Mouse (Mus musculus) kidney, embryonic 16.5 days (tissue): Measurements from ENCODE around the gene Dolpp1. TPM values are rescaled to one million over a fixed set of nuclear protein-coding genes. Genes with fewer than 3 reads are reported as not detected.

Experiments
- ATAC-seq: fragments of 200-750 bp; cut with Nextera tagmentation; 2 replicates; pipeline ENCODE4 v1.8.0; 2017; ENCODE audit warnings: moderate TSS enrichment; ENCODE audit not compliant: low FRiP score, low TSS enrichment
- H3K27ac ChIP-seq: fragments of 300-500 bp; sonication (generic); 2 replicates; pipeline ENCODE4 v1.5.1; 2014; ENCODE audit warnings: low read length
- H3K27me3 ChIP-seq: fragments of 300-500 bp; sonication (generic); 2 replicates; pipeline ENCODE4 v1.6.1; 2014; ENCODE audit warnings: low read length, control low read depth, mixed read lengths; ENCODE audit not compliant: insufficient read depth
- H3K36me3 ChIP-seq: fragments of 300-500 bp; sonication (generic); 2 replicates; pipeline ENCODE4 v1.6.1; 2014; ENCODE audit warnings: low read length, control low read depth, mixed read lengths; ENCODE audit not compliant: insufficient read depth
- H3K4me1 ChIP-seq: fragments of 300-500 bp; sonication (generic); 2 replicates; pipeline ENCODE4 v1.6.1; 2014; ENCODE audit warnings: low read length, control low read depth, mixed read lengths; ENCODE audit not compliant: insufficient read depth
- H3K4me2 ChIP-seq: fragments of 300-500 bp; sonication (generic); replicated peaks from 2 replicates; pipeline ENCODE4 v1.6.1; 2014; ENCODE audit warnings: low read depth, low read length
- H3K4me3 ChIP-seq: fragments of 300-500 bp; sonication (generic); 2 replicates; pipeline ENCODE4 v1.5.1; 2014; ENCODE audit warnings: mild to moderate bottlenecking, low read length
- H3K9ac ChIP-seq: fragments of 300-500 bp; sonication (generic); replicated peaks from 2 replicates; pipeline ENCODE4 v1.6.1; 2014; ENCODE audit warnings: low read length
- H3K9me3 ChIP-seq: fragments of 300-500 bp; sonication (generic); 2 replicates; pipeline ENCODE4 v1.6.1; 2016; ENCODE audit warnings: low read length, control low read depth
- WGBS: fragments of 180-500 bp; shearing (Covaris S2); extraction: QIAGEN DNeasy Blood & Tissue Kit; methylation state at CpG from one replicate; pipeline ENCODE4 v1.1.7; 2014; 5-methylcytosine and 5-hydroxymethylcytosine counted together
- polyA plus RNA-seq: library from polyadenylated mRNA; unstranded; fragments of >200 nt; fragmentation: Nextera tagmentation; extraction: Ambion mirVana; gene quantifications from 2 replicates; pipeline ENCODE4 v1.2.1, GENCODE M21; 2015

Dolpp1 gene
- polyA plus RNA-seq, 1 experiment from 2014 or later: 44.2 TPM

- H3K36me3 ChIP-seq: peaks cover 89% of the 10 kb centered on the region
- WGBS: 96% methylated on average over 5 of the region's 5 CpGs
These were observed 19.3 kb upstream of the Dolpp1 start for GRCm38 (mm10) chr2:30372726-30373125.

DNA sequence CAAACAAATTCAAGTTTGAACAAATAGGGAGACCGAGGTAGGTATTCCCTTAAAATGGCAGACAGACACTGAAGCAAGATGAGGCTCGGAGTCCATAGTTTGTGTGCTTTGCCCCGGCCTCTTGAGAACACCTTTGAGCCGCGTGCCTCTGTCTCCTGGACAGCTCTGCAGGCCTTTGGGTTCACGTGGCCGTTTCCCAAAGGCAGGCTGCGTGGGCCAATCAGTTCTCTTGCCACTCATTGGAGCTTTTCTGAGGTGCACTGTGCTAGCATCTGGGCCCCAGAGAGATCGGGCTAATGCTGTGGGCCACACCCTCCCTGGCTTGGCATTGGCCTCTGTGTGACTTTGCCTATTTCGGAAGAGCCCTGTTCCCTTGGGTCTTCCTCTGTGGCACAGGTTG, 16.2 kb upstream of the Dolpp1 start:
- WGBS: 92% methylated on average over 10 of the region's 10 CpGs
- H3K27me3 ChIP-seq: no peaks in the 10 kb centered on the region
- H3K9ac ChIP-seq: no peak overlapping the region
- no peak overlapping the region for H3K27ac ChIP-seq
- no peak for ATAC-seq
- H3K4me2 ChIP-seq: no peak overlapping the region
- no peak overlapping the region for H3K4me3 ChIP-seq
- H3K9me3 ChIP-seq: no peaks in the 10 kb centered on the region
- H3K36me3 ChIP-seq: peaks cover 80% of the 10 kb centered on the region
- no peaks in the 10 kb centered on the region for H3K4me1 ChIP-seq

More at GRCm38 (mm10) chr2:30372726-30373125, 19.3 kb upstream of the Dolpp1 start:
- Histone ChIP-seq H3K4me1 (no peaks in the 10 kb centered on the region), H3K4me2 (no peak overlapping the region), H3K9ac (no peak overlapping the region), H3K27me3 (no peaks in the 10 kb centered on the region), H3K27ac (no peak overlapping the region), H3K9me3 (no peaks in the 10 kb centered on the region), H3K4me3 (no peak overlapping the region)
- no peak for ATAC-seq

GRCm38 (mm10) chr2:30377721-30378120, 14.3 kb upstream of the Dolpp1 start:
- ATAC-seq: no peak
- WGBS: 83% methylated on average over 5 of the region's 5 CpGs
- Histone ChIP-seq H3K27ac (no peak overlapping the region), H3K9ac (no peak overlapping the region), H3K4me2 (no peak overlapping the region), H3K9me3 (no peaks in the 10 kb centered on the region), H3K4me3 (no peak overlapping the region), H3K27me3 (no peaks in the 10 kb centered on the region), H3K36me3 (peaks cover 77% of the 10 kb centered on the region), H3K4me1 (no peaks in the 10 kb centered on the region)

- no peak for ATAC-seq
- Histone ChIP-seq H3K4me2 (no peak overlapping the region), H3K27me3 (no peaks in the 10 kb centered on the region), H3K4me3 (no peak overlapping the region), H3K4me1 (no peaks in the 10 kb centered on the region), H3K27ac (no peak overlapping the region), H3K9ac (no peak overlapping the region), H3K36me3 (peaks cover 77% of the 10 kb centered on the region), H3K9me3 (no peaks in the 10 kb centered on the region)
- 83% methylated on average over 7 of the region's 7 CpGs for WGBS
These were observed 12.7 kb upstream of the Dolpp1 start for GRCm38 (mm10) chr2:30379307-30379706.

GRCm38 (mm10) chr2:30380564-30381376, 11.3 kb upstream of the Dolpp1 start:
- ATAC-seq: no peak
- Histone ChIP-seq H3K9me3 (no peaks in the 10 kb centered on the region), H3K36me3 (peaks cover 78% of the 10 kb centered on the region), H3K4me1 (no peaks in the 10 kb centered on the region), H3K27ac (no peak overlapping the region), H3K9ac (no peak overlapping the region), H3K4me3 (no peak overlapping the region), H3K27me3 (no peaks in the 10 kb centered on the region), H3K4me2 (no peak overlapping the region)
- 91% methylated on average over 10 of the region's 10 CpGs for WGBS

DNA sequence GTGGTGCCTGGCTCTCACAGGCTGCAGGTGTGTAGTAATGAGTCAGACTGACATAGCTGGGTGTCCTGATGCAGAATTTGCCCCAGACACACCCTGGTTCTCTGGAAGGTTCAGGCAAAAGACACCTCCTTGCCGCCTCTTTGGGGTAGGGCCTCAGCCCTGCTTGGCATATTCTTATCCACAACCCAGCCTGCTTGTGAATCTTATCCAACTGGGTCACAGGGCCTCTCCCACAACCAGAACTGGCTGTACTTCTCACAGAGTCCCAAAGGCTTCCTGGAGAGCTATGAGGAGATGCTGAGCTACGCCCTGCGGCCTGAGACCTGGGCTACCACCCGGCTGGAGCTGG, 10.7 kb upstream of the Dolpp1 start:
- Histone ChIP-seq H3K4me1 (no peaks in the 10 kb centered on the region), H3K27ac (no peak overlapping the region), H3K36me3 (peaks cover 76% of the 10 kb centered on the region), H3K27me3 (no peaks in the 10 kb centered on the region), H3K9me3 (no peaks in the 10 kb centered on the region), H3K4me2 (no peak overlapping the region), H3K4me3 (no peak overlapping the region), H3K9ac (no peak overlapping the region)
- no peak for ATAC-seq
- WGBS: 94% methylated on average over 4 of the region's 4 CpGs

DNA sequence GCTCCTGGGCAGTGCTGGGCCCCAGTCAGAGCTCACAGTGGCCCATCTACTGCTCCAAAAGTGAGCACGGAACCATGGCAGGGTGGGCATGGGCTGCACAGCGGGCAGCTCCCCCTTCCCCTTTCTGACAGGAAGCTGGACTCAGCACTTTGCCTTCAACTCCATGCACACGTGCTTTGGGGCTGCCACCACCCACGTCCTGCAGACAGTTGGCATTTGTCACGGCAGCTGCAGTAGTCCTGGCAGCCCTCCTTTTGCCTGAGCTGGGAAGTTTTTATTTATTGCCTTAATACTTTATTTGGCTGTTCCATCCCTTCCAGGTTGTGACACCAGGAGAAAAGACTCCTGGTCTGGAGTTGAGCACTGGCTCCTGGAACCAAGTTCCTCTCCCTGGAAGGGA, 7.2 kb upstream of the Dolpp1 start:
- 61% methylated on average over 5 of the region's 5 CpGs for WGBS
- no peak for ATAC-seq
- H3K9me3 ChIP-seq: no peaks in the 10 kb centered on the region
- no peak overlapping the region for H3K9ac ChIP-seq
- H3K27ac ChIP-seq: no peak overlapping the region
- no peak overlapping the region for H3K4me2 ChIP-seq
- H3K36me3 ChIP-seq: peaks cover 47% of the 10 kb centered on the region
- no peaks in the 10 kb centered on the region for H3K4me1 ChIP-seq
- no peaks in the 10 kb centered on the region for H3K27me3 ChIP-seq
- H3K4me3 ChIP-seq: no peak overlapping the region

- Histone ChIP-seq H3K4me1 (no peaks in the 10 kb centered on the region), H3K36me3 (peaks cover 41% of the 10 kb centered on the region), H3K4me2 (no peak overlapping the region), H3K27ac (no peak overlapping the region), H3K27me3 (no peaks in the 10 kb centered on the region), H3K9ac (no peak overlapping the region), H3K4me3 (no peak overlapping the region), H3K9me3 (no peaks in the 10 kb centered on the region)
- 74% methylated on average over 4 of the region's 4 CpGs for WGBS
- ATAC-seq: no peak
These were observed 6.5 kb upstream of the Dolpp1 start for GRCm38 (mm10) chr2:30385591-30385990.

GRCm38 (mm10) chr2:30386913-30387312, 5.1 kb upstream of the Dolpp1 start:
- H3K9me3 ChIP-seq: no peaks in the 10 kb centered on the region
- no peak overlapping the region for H3K4me3 ChIP-seq
- H3K27ac ChIP-seq: no peak overlapping the region
- no peak overlapping the region for H3K4me2 ChIP-seq
- no peaks in the 10 kb centered on the region for H3K27me3 ChIP-seq
- H3K9ac ChIP-seq: no peak overlapping the region
- WGBS: 85% methylated on average over 9 of the region's 9 CpGs
- ATAC-seq: no peak
- H3K4me1 ChIP-seq: peaks cover 6% of the 10 kb centered on the region; the same call in 1 of the 2 replicates
- peaks cover 33% of the 10 kb centered on the region for H3K36me3 ChIP-seq

GRCm38 (mm10) chr2:30389000-30389399, 3.1 kb upstream of the Dolpp1 start:
- H3K9me3 ChIP-seq: no peaks in the 10 kb centered on the region
- H3K9ac ChIP-seq: no peak overlapping the region
- 92% methylated on average over 2 of the region's 2 CpGs for WGBS
- H3K4me1 ChIP-seq: peaks cover 17% of the 10 kb centered on the region
- H3K27me3 ChIP-seq: no peaks in the 10 kb centered on the region
- H3K4me3 ChIP-seq: no peak overlapping the region
- no peak for ATAC-seq
- H3K4me2 ChIP-seq: no peak overlapping the region
- H3K36me3 ChIP-seq: peaks cover 18% of the 10 kb centered on the region; the same call in 1 of the 2 replicates
- no peak overlapping the region for H3K27ac ChIP-seq
